Mouse (Mus musculus) cerebellum, adult 2 months (tissue): Measurements from ENCODE around the gene A930018P22Rik.

Experiments
- CTCF ChIP-seq: fragments of 200-500 bp; IDR thresholded peaks from 2 replicates; pipeline ENCODE4 v1.5.1; 2011; ENCODE audit warnings: low read depth, mild to moderate bottlenecking, control low read depth, low read length, moderate library complexity, borderline replicate concordance; ENCODE audit not compliant: insufficient read depth
- POLR2A ChIP-seq: fragments of 200-500 bp; IDR thresholded peaks from 2 replicates; pipeline ENCODE4 v1.6.1; 2011; ENCODE audit warnings: low read length, control low read depth, borderline replicate concordance; ENCODE audit not compliant: insufficient read depth

DNA sequence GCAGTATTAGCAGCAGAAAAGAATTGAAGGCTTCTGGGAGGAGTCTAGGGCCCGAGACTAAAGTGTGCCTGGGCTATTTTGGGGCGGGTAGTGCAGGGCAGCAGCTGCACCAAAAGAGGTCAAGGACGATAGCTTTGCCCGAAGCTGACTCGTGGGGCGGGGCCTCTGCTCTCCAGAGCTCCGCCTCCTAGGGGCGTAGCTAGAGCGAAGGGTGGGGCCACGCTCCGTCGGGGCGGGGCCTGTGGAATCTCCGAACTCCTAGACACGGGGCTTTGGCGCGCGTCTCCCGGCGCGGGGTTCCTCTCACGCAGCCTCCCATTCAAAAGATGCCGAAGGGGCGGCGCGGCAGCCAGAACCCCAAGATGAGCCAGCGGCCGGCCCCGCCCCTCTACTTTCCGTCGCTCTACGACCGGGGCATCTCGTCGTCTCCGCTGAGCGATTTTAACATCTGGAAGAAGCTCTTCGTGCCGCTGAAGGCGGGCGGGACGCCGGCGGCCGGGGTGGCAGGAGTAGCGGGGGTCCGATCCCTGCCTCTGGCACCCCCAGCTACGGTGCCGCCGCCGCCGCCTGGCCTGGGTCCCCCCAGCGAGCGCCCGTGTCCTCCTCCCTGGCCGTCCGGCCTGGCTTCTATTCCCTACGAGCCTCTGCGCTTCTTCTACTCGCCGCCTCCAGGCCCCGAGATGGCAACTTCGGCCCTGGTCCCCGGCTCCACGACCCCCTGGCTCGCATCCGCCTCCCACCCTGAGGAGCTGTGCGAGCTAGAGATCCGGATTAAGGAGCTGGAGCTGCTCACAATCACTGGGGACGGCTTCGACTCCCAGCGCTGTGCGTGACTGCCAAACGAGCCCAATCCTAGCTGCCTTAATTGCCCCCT, at the start of gene A930018P22Rik:
- no peak for TF ChIP-seq CTCF
- no peak; the same call in 1 of the 2 replicates for TF ChIP-seq POLR2A
